Mouse (Mus musculus) kidney, adult 2 months (tissue): ENCODE measurements around the gene Fads3.

Experiments
- CTCF ChIP-seq: fragments of 200-500 bp; conservative IDR thresholded peaks from 2 replicates; pipeline ENCODE4 v1.5.1; 2011; ENCODE audit warnings: low read depth, mild to moderate bottlenecking, control low read depth, low read length, moderate library complexity, mixed read lengths; ENCODE audit not compliant: insufficient read depth, insufficient read length
- POLR2A ChIP-seq: fragments of 200-500 bp; IDR thresholded peaks from one replicate; pipeline ENCODE4 v1.6.1; 2011; ENCODE audit warnings: low read depth, low read length, control low read depth

GRCm38 (mm10) chr19:10086976-10087375 lies 45.6 kb downstream of the Fads3 start:
- TF ChIP-seq POLR2A: no peak
- no peak for TF ChIP-seq CTCF
